Mouse (Mus musculus) ES-Bruce4 (cell line): ENCODE measurements around the gene Zfp787. TPM values are rescaled to one million over a fixed set of nuclear protein-coding genes. Genes with fewer than 3 reads are reported as not detected.
"Not testable (repeated sequence)": the region's sequence is repeated elsewhere in the genome, so short reads cannot be mapped to it uniquely, and the experiment has no call there.

Experiments used
- H3K27ac ChIP-seq: 2 replicates; pipeline ENCODE4 v1.5.1; 2012; ENCODE audit warnings: low read length, inconsistent platforms; ENCODE audit not compliant: insufficient read depth
- H3K27me3 ChIP-seq: 2 replicates; pipeline ENCODE4 v1.6.1; 2012; ENCODE audit warnings: mild to moderate bottlenecking, low read length, inconsistent platforms; ENCODE audit not compliant: control insufficient read depth, poor library complexity, insufficient read depth, severe bottlenecking
- H3K36me3 ChIP-seq: 2 replicates; pipeline ENCODE4 v1.6.1; 2012; ENCODE audit warnings: inconsistent platforms, mild to moderate bottlenecking, low read length, moderate library complexity; ENCODE audit not compliant: control insufficient read depth, poor library complexity, insufficient read depth, severe bottlenecking
- H3K4me1 ChIP-seq: one replicate; pipeline ENCODE4 v1.8.1; 2011; ENCODE audit warnings: low read length; ENCODE audit not compliant: control insufficient read depth, insufficient read depth
- H3K4me3 ChIP-seq: 2 replicates; pipeline ENCODE4 v1.5.1; 2011; ENCODE audit warnings: low read depth, mild to moderate bottlenecking, low read length
- H3K9ac ChIP-seq: 2 replicates; pipeline ENCODE4 v1.6.1; 2012; ENCODE audit warnings: low read depth, mild to moderate bottlenecking, inconsistent platforms; ENCODE audit not compliant: poor library complexity, severe bottlenecking
- H3K9me3 ChIP-seq: replicated peaks from 2 replicates; pipeline ENCODE4 v1.6.1; 2012; ENCODE audit warnings: mild to moderate bottlenecking, low read length, inconsistent platforms; ENCODE audit not compliant: control insufficient read depth, poor library complexity, insufficient read depth, severe bottlenecking
- CTCF ChIP-seq: IDR thresholded peaks from one replicate; pipeline ENCODE4 v1.8.1; 2011; ENCODE audit warnings: low read depth, low read length
- EP300 ChIP-seq: IDR thresholded peaks from 2 replicates; pipeline ENCODE4 v1.6.1; 2011; ENCODE audit warnings: low read depth, low read length; ENCODE audit not compliant: insufficient read depth
- POLR2A ChIP-seq: IDR thresholded peaks from one replicate; pipeline ENCODE4 v1.8.1; 2011; ENCODE audit warnings: low read length; ENCODE audit not compliant: insufficient read depth
- polyA plus RNA-seq: library from polyadenylated mRNA; stranded (reverse); fragments of >200 nt; gene quantifications from 2 replicates; pipeline ENCODE4 v1.2.4, GENCODE M21; 2011; ENCODE audit warnings: low read depth; ENCODE audit not compliant: missing spikeins, insufficient read depth, insufficient read length

Gene Zfp787
- polyA plus RNA-seq, 1 experiment = 24.1 TPM

GRCm38 (mm10) chr7:6143991-6144531 lies 11.7 kb downstream of the Zfp787 start:
- Histone ChIP-seq H3K4me1 (peaks cover 9% of the 10 kb centered on the region), H3K27ac (no peak overlapping the region), H3K9ac (no peak overlapping the region), H3K9me3 (no peaks in the 10 kb centered on the region), H3K36me3 (no peaks in the 10 kb centered on the region), H3K27me3 (no peaks in the 10 kb centered on the region), H3K4me3 (no peak overlapping the region)
- TF ChIP-seq POLR2A (no peak), EP300 (no peak), CTCF (no peak)

GRCm38 (mm10) chr7:6139295-6139694 lies 16.5 kb downstream of the Zfp787 start:
- H3K4me1 ChIP-seq = no peaks in the 10 kb centered on the region
- H3K9me3 ChIP-seq = no peaks in the 10 kb centered on the region
- no peak overlapping the region for H3K27ac ChIP-seq
- H3K36me3 ChIP-seq = no peaks in the 10 kb centered on the region
- H3K4me3 ChIP-seq = no peak overlapping the region
- H3K27me3 ChIP-seq = no peaks in the 10 kb centered on the region
- TF ChIP-seq CTCF (no peak), POLR2A (no peak), EP300 (no peak)
- no peak overlapping the region for H3K9ac ChIP-seq

- Histone ChIP-seq H3K27me3 (no peaks in the 10 kb centered on the region), H3K9me3 (0 out of 2 replicates have a peak, but pooled peaks cover 2% of the 10 kb centered on the region), H3K4me1 (no peaks in the 10 kb centered on the region), H3K36me3 (no peaks in the 10 kb centered on the region), H3K4me3 (no peak overlapping the region), H3K27ac (no peak overlapping the region), H3K9ac (no peak overlapping the region)
- TF ChIP-seq CTCF = no peak
- TF ChIP-seq EP300 = no peak
- TF ChIP-seq POLR2A = no peak
Observed at GRCm38 (mm10) chr7:6136497-6136896, 19.3 kb downstream of the Zfp787 start.

GRCm38 (mm10) chr7:6132646-6133045 lies 23.2 kb downstream of the Zfp787 start:
- Histone ChIP-seq H3K9me3 (0 out of 2 replicates have a peak, but pooled peaks cover 2% of the 10 kb centered on the region), H3K9ac (no peak overlapping the region), H3K4me3 (peak overlapping the region; percentile 27), H3K27ac (no peak overlapping the region), H3K36me3 (no peaks in the 10 kb centered on the region), H3K27me3 (no peaks in the 10 kb centered on the region), H3K4me1 (no peaks in the 10 kb centered on the region)
- no peak for TF ChIP-seq CTCF
- no peak for TF ChIP-seq EP300
- no peak for TF ChIP-seq POLR2A

GRCm38 (mm10) chr7:6130346-6130745 lies 25.5 kb downstream of the Zfp787 start:
- TF ChIP-seq POLR2A = no peak
- Histone ChIP-seq H3K27me3 (no peaks in the 10 kb centered on the region), H3K36me3 (no peaks in the 10 kb centered on the region), H3K9ac (no peak overlapping the region), H3K4me3 (no peak overlapping the region), H3K27ac (no peak overlapping the region), H3K9me3 (0 out of 2 replicates have a peak, but pooled peaks cover 2% of the 10 kb centered on the region), H3K4me1 (no peaks in the 10 kb centered on the region)

GRCm38 (mm10) chr7:6126690-6127448 lies 28.9 kb downstream of the Zfp787 start:
- TF ChIP-seq CTCF (peak; percentile 38), POLR2A (no peak), EP300 (no peak)
- Histone ChIP-seq H3K4me1 (no peaks in the 10 kb centered on the region), H3K4me3 (no peak overlapping the region), H3K9ac (no peak overlapping the region), H3K27ac (no peak overlapping the region), H3K9me3 (no peaks in the 10 kb centered on the region), H3K27me3 (no peaks in the 10 kb centered on the region), H3K36me3 (no peaks in the 10 kb centered on the region)

- H3K9ac ChIP-seq, H3K36me3 ChIP-seq, H3K9me3 ChIP-seq, H3K27ac ChIP-seq, H3K27me3 ChIP-seq, H3K4me3 ChIP-seq, H3K4me1 ChIP-seq: not testable (repeated sequence)
Observed at GRCm38 (mm10) chr7:6121128-6121527, 34.7 kb downstream of the Zfp787 start.

GRCm38 (mm10) chr7:6120104-6120503 lies 35.7 kb downstream of the Zfp787 start:
- not testable (repeated sequence) for H3K9ac ChIP-seq, H3K4me3 ChIP-seq, H3K27me3 ChIP-seq, H3K27ac ChIP-seq, H3K9me3 ChIP-seq, H3K36me3 ChIP-seq, H3K4me1 ChIP-seq
